Mouse (Mus musculus): Measurements from ENCODE around the gene Eln. TPM values are rescaled to one million over a fixed set of nuclear protein-coding genes. Genes with fewer than 3 reads are reported as not detected.

Gene Eln
- polyA plus RNA-seq, 1 experiment from 2014 or later = 0.88 TPM

- 2% methylated on average over 14 of the region's 14 CpGs for WGBS
- H3K27ac ChIP-seq (replicated peaks) = peak overlapping the region; percentile 96
- H3K9me3 ChIP-seq (replicated peaks) = no peaks in the 10 kb centered on the region
- H3K27me3 ChIP-seq (ENCODE audit: low read depth, poor library complexity, severe bottlenecking) = no peaks in the 10 kb centered on the region
- peaks cover 22% of the 10 kb centered on the region for H3K36me3 ChIP-seq
- peaks cover 60% of the 10 kb centered on the region for H3K4me1 ChIP-seq
- peak; percentile 87 for DNase-seq (ENCODE audit: low spot score)
- peak overlapping the region; percentile 47 for H3K4me3 ChIP-seq
These were observed 71.0 kb downstream of the Eln start for GRCm38 (mm10) chr5:134675956-134676759.

DNA sequence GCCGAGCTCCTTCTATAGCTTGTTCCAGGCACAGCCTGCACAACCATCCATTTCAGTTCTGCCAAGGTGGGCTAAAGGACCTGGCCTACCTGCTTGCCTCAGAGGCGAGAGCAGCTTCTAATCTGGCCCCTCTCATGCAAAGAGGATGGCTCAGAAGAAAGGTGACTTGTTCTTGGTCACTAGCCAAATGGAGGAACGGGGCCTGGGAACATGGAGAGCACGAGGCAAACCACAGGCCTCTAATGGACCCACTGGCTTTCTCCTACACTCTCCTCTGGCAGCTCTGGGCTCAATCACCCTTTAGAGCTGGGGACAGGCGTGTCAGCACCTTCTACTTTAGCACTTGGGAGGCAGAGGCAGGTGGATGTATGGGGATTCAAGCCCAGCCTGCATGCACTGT, 72.1 kb downstream of the Eln start:
- peak overlapping the region; percentile 96 for H3K27ac ChIP-seq (replicated peaks)

GRCm38 (mm10) chr5:134672611-134673010, 74.5 kb downstream of the Eln start:
- Histone ChIP-seq H3K4me3 (no peak overlapping the region), H3K27me3 (ENCODE audit: low read depth, poor library complexity, severe bottlenecking) (no peaks in the 10 kb centered on the region), H3K36me3 (peaks cover 45% of the 10 kb centered on the region), H3K4me1 (peaks cover 47% of the 10 kb centered on the region), H3K9me3 (replicated peaks) (no peaks in the 10 kb centered on the region), H3K27ac (replicated peaks) (peak overlapping the region; percentile 71; the same call in 1 of the 2 replicates)
- no peak for DNase-seq (ENCODE audit: low spot score)
- 91% methylated on average over 6 of the region's 6 CpGs for WGBS

More for the DNA sequence above, 72.1 kb downstream of the Eln start:
- WGBS = 74% methylated on average over 5 of the region's 5 CpGs
- peak overlapping the region; percentile 47; the same call in 1 of the 2 replicates for H3K4me3 ChIP-seq
- H3K4me1 ChIP-seq = peaks cover 55% of the 10 kb centered on the region
- no peaks in the 10 kb centered on the region for H3K9me3 ChIP-seq (replicated peaks)
- H3K27me3 ChIP-seq (ENCODE audit: low read depth, poor library complexity, severe bottlenecking) = no peaks in the 10 kb centered on the region
- DNase-seq (ENCODE audit: low spot score) = no peak
- peaks cover 23% of the 10 kb centered on the region for H3K36me3 ChIP-seq

- no peaks in the 10 kb centered on the region for H3K9me3 ChIP-seq (replicated peaks)
- no peak overlapping the region for H3K4me3 ChIP-seq
- 97% methylated on average over 1 of the region's 1 CpGs for WGBS
- peaks cover 43% of the 10 kb centered on the region for H3K4me1 ChIP-seq
- no peaks in the 10 kb centered on the region for H3K27me3 ChIP-seq (ENCODE audit: low read depth, poor library complexity, severe bottlenecking)
- peak overlapping the region; percentile 71 for H3K27ac ChIP-seq (replicated peaks)
- peaks cover 50% of the 10 kb centered on the region for H3K36me3 ChIP-seq
- DNase-seq (ENCODE audit: low spot score) = no peak
These were observed 75.0 kb downstream of the Eln start for GRCm38 (mm10) chr5:134672198-134672516.

DNA sequence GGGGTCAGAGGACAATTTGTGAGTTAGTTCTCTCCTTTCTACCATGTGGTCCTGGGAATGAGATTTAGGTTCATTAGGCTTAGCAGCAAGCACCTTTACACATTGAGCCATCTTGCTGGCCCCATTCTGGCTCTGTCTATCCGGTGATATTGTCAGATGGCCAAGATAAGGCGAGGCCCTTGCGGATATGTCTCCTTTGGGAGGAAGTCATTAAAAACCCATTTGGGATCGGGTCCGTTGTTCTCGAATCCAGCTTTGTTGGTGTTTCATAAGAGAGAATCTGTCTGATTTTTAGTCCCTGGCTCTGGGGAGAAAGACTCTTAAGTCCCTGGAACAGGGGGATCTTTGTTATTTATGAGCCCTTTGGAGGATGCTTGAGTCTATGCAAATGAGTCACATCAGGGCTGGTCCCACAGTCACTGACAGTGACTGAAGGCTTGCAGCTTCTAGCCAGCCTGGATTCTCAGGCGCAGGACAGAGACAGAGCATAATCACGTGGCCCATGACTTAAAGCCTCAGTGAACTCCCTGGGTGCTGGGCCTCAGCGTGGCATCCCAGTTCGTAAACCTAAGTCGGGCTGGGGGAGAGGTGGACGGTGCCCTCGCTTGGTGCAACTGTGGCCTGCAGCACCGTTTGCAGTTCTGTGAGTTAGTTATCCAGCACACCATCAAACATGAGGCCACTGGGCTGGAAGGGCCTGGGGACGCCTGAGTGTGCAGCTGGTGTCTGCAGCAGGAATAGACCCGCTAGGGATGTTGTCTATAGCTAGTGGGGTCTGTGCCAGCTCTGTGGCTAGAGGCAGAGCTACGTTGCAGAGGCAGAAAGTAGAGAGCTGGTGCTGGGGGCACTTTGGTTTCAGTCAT, 75.6 kb downstream of the Eln start:
- Histone ChIP-seq H3K4me3 (no peak overlapping the region), H3K27me3 (ENCODE audit: low read depth, poor library complexity, severe bottlenecking) (no peaks in the 10 kb centered on the region), H3K9me3 (replicated peaks) (no peaks in the 10 kb centered on the region), H3K36me3 (peaks cover 53% of the 10 kb centered on the region), H3K4me1 (peaks cover 37% of the 10 kb centered on the region), H3K27ac (replicated peaks) (peak overlapping the region; percentile 71)
- no peak for DNase-seq (ENCODE audit: low spot score)
- 79% methylated on average over 17 of the region's 17 CpGs for WGBS

GRCm38 (mm10) chr5:134669001-134669708, 78.0 kb downstream of the Eln start:
- no peak for DNase-seq (ENCODE audit: low spot score)
- Histone ChIP-seq H3K4me3 (no peak overlapping the region), H3K36me3 (peaks cover 74% of the 10 kb centered on the region), H3K27me3 (ENCODE audit: low read depth, poor library complexity, severe bottlenecking) (no peaks in the 10 kb centered on the region), H3K4me1 (peaks cover 16% of the 10 kb centered on the region), H3K27ac (replicated peaks) (no peak overlapping the region; the same call in 1 of the 2 replicates), H3K9me3 (replicated peaks) (no peaks in the 10 kb centered on the region)
- WGBS = 78% methylated on average over 20 of the region's 20 CpGs

DNA sequence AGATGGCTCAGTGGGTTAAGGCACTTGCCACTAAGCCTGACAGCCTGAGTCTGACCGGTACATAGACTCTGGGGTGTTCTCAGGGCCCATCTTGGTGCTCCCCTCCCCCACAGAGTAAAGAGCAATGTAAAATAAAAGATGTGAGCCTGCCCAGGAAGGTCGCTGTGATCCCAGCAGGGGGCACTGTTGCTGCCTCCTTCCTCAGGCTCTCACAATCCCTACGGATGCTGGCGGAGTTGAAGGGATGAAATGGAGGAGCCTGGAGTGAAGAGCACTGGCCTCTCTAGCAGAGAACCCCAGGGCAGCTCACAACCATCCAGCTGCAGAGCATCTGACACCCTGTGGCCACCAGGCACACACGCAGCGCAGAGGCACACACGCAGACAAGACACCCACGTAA, 78.6 kb downstream of the Eln start:
- H3K36me3 ChIP-seq = peaks cover 81% of the 10 kb centered on the region
- DNase-seq (ENCODE audit: low spot score) = peak; percentile 67
- 21% methylated on average over 8 of the region's 8 CpGs for WGBS
- H3K4me3 ChIP-seq = no peak overlapping the region
- peaks cover 16% of the 10 kb centered on the region for H3K4me1 ChIP-seq
- no peaks in the 10 kb centered on the region for H3K27me3 ChIP-seq (ENCODE audit: low read depth, poor library complexity, severe bottlenecking)
- H3K9me3 ChIP-seq (replicated peaks) = no peaks in the 10 kb centered on the region
- no peak overlapping the region; the same call in 1 of the 2 replicates for H3K27ac ChIP-seq (replicated peaks)

DNA sequence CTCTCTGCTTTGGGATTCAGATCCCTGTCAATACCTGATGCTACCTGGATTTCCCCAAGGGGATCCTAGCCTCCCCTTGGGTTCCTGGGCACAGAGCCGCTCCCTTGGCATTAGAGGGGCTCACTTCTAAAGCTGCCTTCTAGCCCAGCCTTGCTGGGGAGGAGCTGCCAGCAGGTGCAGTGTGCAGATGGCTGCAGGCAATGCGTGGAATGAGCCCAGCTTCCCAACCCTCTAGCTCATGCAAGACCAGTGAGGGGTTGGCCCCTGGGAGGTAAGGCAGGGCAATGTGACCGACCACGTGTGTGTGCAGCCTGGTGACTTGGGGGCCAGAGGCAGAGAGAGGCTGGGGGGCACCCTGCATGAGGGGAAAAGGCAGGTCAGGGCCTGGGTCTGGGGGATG, 90.4 kb downstream of the Eln start:
- WGBS = 73% methylated on average over 4 of the region's 4 CpGs
- H3K9me3 ChIP-seq (replicated peaks) = no peaks in the 10 kb centered on the region
- peaks cover 8% of the 10 kb centered on the region; the same call in 1 of the 2 replicates for H3K4me1 ChIP-seq
- DNase-seq (ENCODE audit: low spot score) = no peak
- no peak overlapping the region for H3K4me3 ChIP-seq
- H3K36me3 ChIP-seq = peaks cover 52% of the 10 kb centered on the region
- no peak overlapping the region for H3K27ac ChIP-seq (replicated peaks)
- H3K27me3 ChIP-seq (ENCODE audit: low read depth, poor library complexity, severe bottlenecking) = no peaks in the 10 kb centered on the region

Other genes starting within 250 kb of the Eln start
- 4.6 and 6.2 TPM in 2 replicates for gene Clip2, start 194.9 kb downstream of the Eln start, polyA plus RNA-seq (2016; fragmentation: Nextera tagmentation; extraction: Ambion mirVana)
- 0.09 TPM in 2 replicates for gene Syna, start 187.2 kb downstream of the Eln start, polyA plus RNA-seq (2016; fragmentation: Nextera tagmentation; extraction: Ambion mirVana)
- gene Rfc2, start 166.0 kb downstream of the Eln start, polyA plus RNA-seq (2016; fragmentation: Nextera tagmentation; extraction: Ambion mirVana) = 381 and 432 TPM in 2 replicates
- 3.6 and 4.6 TPM in 2 replicates for gene Lat2, start 132.3 kb downstream of the Eln start, polyA plus RNA-seq (2016; fragmentation: Nextera tagmentation; extraction: Ambion mirVana)
- gene Eif4h, start 107.8 kb downstream of the Eln start, polyA plus RNA-seq (2016; fragmentation: Nextera tagmentation; extraction: Ambion mirVana) = 537 and 556 TPM in 2 replicates
- 8.0 and 9.8 TPM in 2 replicates for gene Limk1, start 58.7 kb downstream of the Eln start, polyA plus RNA-seq (2016; fragmentation: Nextera tagmentation; extraction: Ambion mirVana)
- gene Tmem270, start 159.4 kb upstream of the Eln start, polyA plus RNA-seq (2016; fragmentation: Nextera tagmentation; extraction: Ambion mirVana) = not detected in 2 replicates
- 3.2 and 3.8 TPM in 2 replicates for gene Cldn13, start 168.2 kb upstream of the Eln start, polyA plus RNA-seq (2016; fragmentation: Nextera tagmentation; extraction: Ambion mirVana)
- gene Mettl27, start 185.0 kb upstream of the Eln start, polyA plus RNA-seq (2016; fragmentation: Nextera tagmentation; extraction: Ambion mirVana) = 9.6 and 12.8 TPM in 2 replicates
- gene Cldn4, start 199.6 kb upstream of the Eln start, polyA plus RNA-seq (2016; fragmentation: Nextera tagmentation; extraction: Ambion mirVana) = 3.2 and 3.4 TPM in 2 replicates
- 2.0 and 2.9 TPM in 2 replicates for gene Cldn3, start 238.9 kb upstream of the Eln start, polyA plus RNA-seq (2016; fragmentation: Nextera tagmentation; extraction: Ambion mirVana)

Data from midbrain, embryonic 10.5 days (tissue).